In genomic region chr2:144502134-144502533, GRCm38 (mm10) we compare ENCODE assay signal across 27 mouse cellular contexts. TPM values are rescaled to one million over a fixed set of nuclear protein-coding genes. Genes with fewer than 3 reads are reported as not detected.
DNase-seq lines count a peak whose midpoint lies in the region; ATAC-seq and TF ChIP-seq lines count a peak whose summit lies in the region.
"Had no signal": no experiment of that assay in that cellular context is flagged by ENCODE, and none has a peak within 500 bp of the region (broad histone marks: within the 10 kb centered on the region; RNA-seq: fewer than 3 reads in every experiment).

No protein-coding gene starts in this region.

- WGBS in forebrain, embryonic 14.5 days = 86% methylated on average over 6 of the region's 6 CpGs
- 94% methylated on average over 6 of the region's 6 CpGs for WGBS in forebrain, embryonic 13.5 days
- WGBS in midbrain, embryonic 14.5 days = 91% methylated on average over 6 of the region's 6 CpGs
- 89% methylated on average over 6 of the region's 6 CpGs for WGBS in midbrain, embryonic 11.5 days

- H3K9me3 ChIP-seq in forebrain, embryonic 14.5 days (replicated peaks; ENCODE audit: control insufficient read depth, low read length) = no peaks in the 10 kb centered on the region
- H3K9me3 ChIP-seq in forebrain, embryonic 13.5 days (replicated peaks) = no peaks in the 10 kb centered on the region
- no peaks in the 10 kb centered on the region for H3K9me3 ChIP-seq in midbrain, embryonic 14.5 days (ENCODE audit: control insufficient read depth, low read length)
- H3K9me3 ChIP-seq in midbrain, embryonic 11.5 days (ENCODE audit: control insufficient read depth, low read length) = no peaks in the 10 kb centered on the region
- H3K9me3 ChIP-seq: forebrain, embryonic 10.5 days; heart, embryonic 12.5 days; intestine, embryonic 15.5 days; limb, embryonic 15.5 days; liver, embryonic 15.5 days; midbrain, embryonic 13.5 days; neural tube, embryonic 13.5 days; stomach, embryonic 15.5 days had no signal

- H3K27ac ChIP-seq in forebrain, embryonic 14.5 days (ENCODE audit: low read depth, low read length) = no peak overlapping the region
- no peak overlapping the region for H3K27ac ChIP-seq in forebrain, embryonic 13.5 days
- no peak overlapping the region for H3K27ac ChIP-seq in midbrain, embryonic 14.5 days (replicated peaks; ENCODE audit: low read depth, low read length)
- H3K27ac ChIP-seq in midbrain, embryonic 11.5 days (ENCODE audit: low read depth, low read length) = no peak overlapping the region
- H3K27ac ChIP-seq: forebrain, embryonic 10.5 days; gastrocnemius, adult 2 months; hindbrain, embryonic 14.5 days; intestine, embryonic 15.5 days; limb, embryonic 15.5 days; liver, embryonic 15.5 days; midbrain, embryonic 13.5 days; neural tube, embryonic 13.5 days; stomach, embryonic 15.5 days had no signal

- DNase-seq in adrenal gland, adult 2 months = peak; percentile 17
- DNase-seq in adrenal gland, postnatal 4 days (ENCODE audit: low spot score in 2 of 2) = no peak
- DNase-seq in forebrain, embryonic 14.5 days (ENCODE audit: low spot score) = peak; percentile 11
- DNase-seq in midbrain, embryonic 14.5 days = peak; percentile 11
- no peak for DNase-seq in midbrain, embryonic 11.5 days (ENCODE audit: low spot score, missing footprints)
- peak; percentile 14 for DNase-seq in brain, embryonic 14.5 days (ENCODE audit: low read depth)
- no peak for DNase-seq in Muller cell, postnatal 12 days (ENCODE audit: inconsistent ontology term)
- DNase-seq: cerebellum, adult 9-10 months; embryo, embryonic 11 days; gastrocnemius, adult 2 months; heart, postnatal 14 days; kidney, postnatal 4 days; layer of hippocampus, postnatal 36 days; lung, postnatal 10 days; right cerebral cortex, adult 18-20 months; thymus, adult 2 months had no signal

- no peak for TF ChIP-seq POLR2A in brain, embryonic 14.5 days (IDR thresholded peaks at IDR 0.05; ENCODE audit: borderline replicate concordance, extremely low read depth, insufficient read depth, insufficient read length, poor library complexity, severe bottlenecking)

- H3K27me3 ChIP-seq in forebrain, embryonic 14.5 days (replicated peaks; ENCODE audit: control insufficient read depth, insufficient read depth, low read length) = no peaks in the 10 kb centered on the region
- no peaks in the 10 kb centered on the region for H3K27me3 ChIP-seq in forebrain, embryonic 13.5 days
- no peaks in the 10 kb centered on the region for H3K27me3 ChIP-seq in midbrain, embryonic 14.5 days (ENCODE audit: control insufficient read depth, insufficient read depth, low read length)
- no peaks in the 10 kb centered on the region; the same call in 1 of the 2 replicates for H3K27me3 ChIP-seq in midbrain, embryonic 11.5 days (ENCODE audit: control insufficient read depth, insufficient read depth, low read length)
- H3K27me3 ChIP-seq: intestine, embryonic 15.5 days; midbrain, embryonic 13.5 days; neural tube, embryonic 13.5 days; stomach, embryonic 15.5 days had no signal

- H3K9ac ChIP-seq in forebrain, embryonic 14.5 days (ENCODE audit: low read length) = no peak overlapping the region
- no peak overlapping the region for H3K9ac ChIP-seq in forebrain, embryonic 13.5 days
- no peak overlapping the region for H3K9ac ChIP-seq in midbrain, embryonic 14.5 days (replicated peaks; ENCODE audit: low read length)
- no peak overlapping the region for H3K9ac ChIP-seq in midbrain, embryonic 11.5 days (ENCODE audit: low read length)
- H3K9ac ChIP-seq: heart, embryonic 12.5 days; hindbrain, embryonic 14.5 days; intestine, embryonic 15.5 days; limb, embryonic 15.5 days; liver, embryonic 15.5 days; midbrain, embryonic 13.5 days; neural tube, embryonic 13.5 days; stomach, embryonic 15.5 days had no signal

- H3K4me1 ChIP-seq in forebrain, embryonic 14.5 days (ENCODE audit: control insufficient read depth, insufficient read depth, low read length) = no peaks in the 10 kb centered on the region
- H3K4me1 ChIP-seq in forebrain, embryonic 13.5 days = no peaks in the 10 kb centered on the region
- H3K4me1 ChIP-seq in midbrain, embryonic 14.5 days (ENCODE audit: control insufficient read depth, insufficient read depth, low read length) = no peaks in the 10 kb centered on the region
- no peaks in the 10 kb centered on the region for H3K4me1 ChIP-seq in midbrain, embryonic 11.5 days (ENCODE audit: control insufficient read depth, insufficient read depth, low read length)
- H3K4me1 ChIP-seq: forebrain, embryonic 10.5 days; heart, embryonic 12.5 days; intestine, embryonic 15.5 days; limb, embryonic 15.5 days; liver, embryonic 15.5 days; midbrain, embryonic 13.5 days; neural tube, embryonic 13.5 days; stomach, embryonic 15.5 days had no signal

- ATAC-seq in forebrain, embryonic 14.5 days = no peak
- no peak for ATAC-seq in forebrain, embryonic 13.5 days
- ATAC-seq in midbrain, embryonic 14.5 days (ENCODE audit: low FRiP score, low TSS enrichment) = no peak
- no peak for ATAC-seq in midbrain, embryonic 11.5 days (ENCODE audit: low FRiP score)
- ATAC-seq: intestine, embryonic 15.5 days; midbrain, embryonic 13.5 days had no signal

- no peak overlapping the region for H3K4me2 ChIP-seq in forebrain, embryonic 14.5 days (ENCODE audit: low read length)
- H3K4me2 ChIP-seq in forebrain, embryonic 13.5 days = no peak overlapping the region
- H3K4me2 ChIP-seq in midbrain, embryonic 14.5 days (ENCODE audit: low read length) = no peak overlapping the region
- H3K4me2 ChIP-seq in midbrain, embryonic 11.5 days = no peak overlapping the region
- H3K4me2 ChIP-seq: heart, embryonic 12.5 days; hindbrain, embryonic 14.5 days; intestine, embryonic 15.5 days; limb, embryonic 15.5 days; liver, embryonic 15.5 days; midbrain, embryonic 13.5 days; neural tube, embryonic 13.5 days; stomach, embryonic 15.5 days had no signal

- H3K36me3 ChIP-seq in forebrain, embryonic 14.5 days (ENCODE audit: control insufficient read depth, insufficient read depth, low read length) = no peaks in the 10 kb centered on the region
- peaks cover 5% of the 10 kb centered on the region; the same call in 1 of the 2 replicates for H3K36me3 ChIP-seq in forebrain, embryonic 13.5 days (ENCODE audit: poor library complexity, severe bottlenecking)
- H3K36me3 ChIP-seq in midbrain, embryonic 14.5 days (ENCODE audit: control insufficient read depth, insufficient read depth, low read length) = peaks cover 18% of the 10 kb centered on the region
- H3K36me3 ChIP-seq in midbrain, embryonic 11.5 days (ENCODE audit: control insufficient read depth, insufficient read depth, low read length) = no peaks in the 10 kb centered on the region
- H3K36me3 ChIP-seq: forebrain, embryonic 10.5 days; heart, embryonic 12.5 days; intestine, embryonic 15.5 days; limb, embryonic 15.5 days; liver, embryonic 15.5 days; stomach, embryonic 15.5 days had no signal

- no peak for TF ChIP-seq CTCF in brain, embryonic 14.5 days (IDR thresholded peaks at IDR 0.05; ENCODE audit: borderline replicate concordance, extremely low read depth, insufficient read depth, insufficient read length)

- no peak overlapping the region for H3K4me3 ChIP-seq in forebrain, embryonic 14.5 days (ENCODE audit: low read depth, low read length)
- H3K4me3 ChIP-seq in forebrain, embryonic 13.5 days = no peak overlapping the region
- no peak overlapping the region for H3K4me3 ChIP-seq in midbrain, embryonic 14.5 days (replicated peaks; ENCODE audit: low read depth, low read length)
- no peak overlapping the region for H3K4me3 ChIP-seq in midbrain, embryonic 11.5 days (ENCODE audit: low read depth, low read length)
- H3K4me3 ChIP-seq: forebrain, embryonic 10.5 days; gastrocnemius, adult 2 months; heart, embryonic 12.5 days; intestine, embryonic 15.5 days; limb, embryonic 15.5 days; liver, embryonic 15.5 days; midbrain, embryonic 13.5 days; neural tube, embryonic 13.5 days; stomach, embryonic 15.5 days had no signal

RNA-seq across cellular contexts. Expression of gene Dzank1, which starts 25.1 kb away (rescaled TPM):
- 1 to 10 TPM; 4.2 to 4.8 TPM for total RNA-seq in adrenal gland, adult 2 months (2021)
- 0.54 and 0.61 TPM in 2 replicates for polyA plus RNA-seq in adrenal gland, adult 2 months (2012; rRNA removed)
- total RNA-seq in adrenal gland, postnatal 4 days (2021) = 1 to 10 TPM; 4.1 to 5.7 TPM
- polyA plus RNA-seq in forebrain, embryonic 14.5 days (2014; fragmentation: Nextera tagmentation; extraction: Ambion mirVana) = 4.3 and 5.1 TPM in 2 replicates
- 2.7 and 4.5 TPM in 2 replicates for polyA plus RNA-seq in forebrain, embryonic 13.5 days (2015; fragmentation: Nextera tagmentation; extraction: Ambion mirVana)
- 13.1 and 16.6 TPM in 2 replicates for polyA plus RNA-seq in midbrain, embryonic 14.5 days (2014; fragmentation: Nextera tagmentation; extraction: Ambion mirVana)
- polyA plus RNA-seq in midbrain, embryonic 11.5 days (2014; fragmentation: Nextera tagmentation; extraction: Ambion mirVana) = 3.0 and 3.4 TPM in 2 replicates
- polyA plus RNA-seq in brain, embryonic 14.5 days (2012; rRNA removed) = 8.9 and 15.4 TPM in 2 replicates
- total RNA-seq: megakaryocyte progenitor cell, adult 5-6 weeks had no signal

RNA-seq across cellular contexts. Expression of gene Polr3f, which starts 25.4 kb away (rescaled TPM):
- 10 to 100 TPM; 16.1 to 18.8 TPM for total RNA-seq in adrenal gland, adult 2 months (2021)
- polyA plus RNA-seq in adrenal gland, adult 2 months (2012; rRNA removed) = 2.3 and 3.4 TPM in 2 replicates
- 10 to 100 TPM; 30.5 to 31.6 TPM for total RNA-seq in adrenal gland, postnatal 4 days (2021)
- 24.4 and 27.5 TPM in 2 replicates for polyA plus RNA-seq in forebrain, embryonic 14.5 days (2014; fragmentation: Nextera tagmentation; extraction: Ambion mirVana)
- 33.4 and 36.0 TPM in 2 replicates for polyA plus RNA-seq in forebrain, embryonic 13.5 days (2015; fragmentation: Nextera tagmentation; extraction: Ambion mirVana)
- polyA plus RNA-seq in midbrain, embryonic 14.5 days (2014; fragmentation: Nextera tagmentation; extraction: Ambion mirVana) = 25.6 and 31.7 TPM in 2 replicates
- polyA plus RNA-seq in midbrain, embryonic 11.5 days (2014; fragmentation: Nextera tagmentation; extraction: Ambion mirVana) = 30.3 and 33.2 TPM in 2 replicates
- polyA plus RNA-seq in brain, embryonic 14.5 days (2012; rRNA removed) = 21.8 and 23.9 TPM in 2 replicates

RNA-seq across cellular contexts. Expression of gene Rbbp9, which starts 48.5 kb away (rescaled TPM):
- 10 to 100 TPM; 24.7 to 30.1 TPM for total RNA-seq in adrenal gland, adult 2 months (2021)
- 6.5 and 7.3 TPM in 2 replicates for polyA plus RNA-seq in adrenal gland, adult 2 months (2012; rRNA removed)
- total RNA-seq in adrenal gland, postnatal 4 days (2021) = 10 to 100 TPM; 36.2 to 37.7 TPM
- polyA plus RNA-seq in forebrain, embryonic 14.5 days (2014; fragmentation: Nextera tagmentation; extraction: Ambion mirVana) = 65.0 and 71.1 TPM in 2 replicates
- 59.4 and 62.3 TPM in 2 replicates for polyA plus RNA-seq in forebrain, embryonic 13.5 days (2015; fragmentation: Nextera tagmentation; extraction: Ambion mirVana)
- 55.6 and 64.4 TPM in 2 replicates for polyA plus RNA-seq in midbrain, embryonic 14.5 days (2014; fragmentation: Nextera tagmentation; extraction: Ambion mirVana)
- 75.9 and 78.0 TPM in 2 replicates for polyA plus RNA-seq in midbrain, embryonic 11.5 days (2014; fragmentation: Nextera tagmentation; extraction: Ambion mirVana)
- polyA plus RNA-seq in brain, embryonic 14.5 days (2012; rRNA removed) = 32.2 and 32.9 TPM in 2 replicates

RNA-seq across cellular contexts. Expression of gene Sec23b, which starts 53.9 kb away (rescaled TPM):
- 10 to 100 TPM; 83.1 to 89.3 TPM for total RNA-seq in adrenal gland, adult 2 months (2021)
- polyA plus RNA-seq in adrenal gland, adult 2 months (2012; rRNA removed) = 24.0 and 34.9 TPM in 2 replicates
- 10 to 100 TPM; 63.6 to 82.4 TPM for total RNA-seq in adrenal gland, postnatal 4 days (2021)
- 71.1 and 73.1 TPM in 2 replicates for polyA plus RNA-seq in forebrain, embryonic 14.5 days (2014; fragmentation: Nextera tagmentation; extraction: Ambion mirVana)
- polyA plus RNA-seq in forebrain, embryonic 13.5 days (2015; fragmentation: Nextera tagmentation; extraction: Ambion mirVana) = 93.0 and 95.8 TPM in 2 replicates
- polyA plus RNA-seq in midbrain, embryonic 14.5 days (2014; fragmentation: Nextera tagmentation; extraction: Ambion mirVana) = 47.2 and 69.8 TPM in 2 replicates
- polyA plus RNA-seq in midbrain, embryonic 11.5 days (2014; fragmentation: Nextera tagmentation; extraction: Ambion mirVana) = 123 and 124 TPM in 2 replicates
- polyA plus RNA-seq in brain, embryonic 14.5 days (2012; rRNA removed) = 63.3 and 64.5 TPM in 2 replicates

Comparison
In these comparisons a context has a peak if more than half of its experiments do, and no peak if none do; other contexts are left out.
1. DNase-seq: peak in adrenal gland, adult 2 months (single experiment), forebrain, embryonic 14.5 days (single experiment), midbrain, embryonic 14.5 days (single experiment) and brain, embryonic 14.5 days (single experiment); none in adrenal gland, postnatal 4 days (0 of 2), midbrain, embryonic 11.5 days (single experiment) and Muller cell, postnatal 12 days (single experiment).